Mouse (Mus musculus) stomach, embryonic 14.5 days (tissue): ENCODE results near the gene Alg13. TPM values are rescaled to one million over a fixed set of nuclear protein-coding genes. Genes with fewer than 3 reads are reported as not detected.

Experiments used
- ATAC-seq: fragments of 200-750 bp; cut with Nextera tagmentation; 2 replicates; pipeline ENCODE4 v1.8.0; 2017; ENCODE audit warnings: low read depth, moderate TSS enrichment; ENCODE audit not compliant: insufficient number of reproducible peaks, insufficient read depth, low FRiP score
- H3K27ac ChIP-seq: fragments of 300-500 bp; sonication (generic); 2 replicates; pipeline ENCODE4 v1.5.1; 2014; ENCODE audit warnings: mild to moderate bottlenecking, low read length, moderate library complexity, mixed read lengths
- H3K27me3 ChIP-seq: fragments of 300-500 bp; sonication (generic); 2 replicates; pipeline ENCODE4 v1.6.1; 2014; ENCODE audit warnings: low read length, control low read depth, mixed read lengths; ENCODE audit not compliant: control insufficient read depth, insufficient read depth
- H3K36me3 ChIP-seq: fragments of 300-500 bp; sonication (generic); 2 replicates; pipeline ENCODE4 v1.6.1; 2014; ENCODE audit warnings: mild to moderate bottlenecking, control low read depth, low read length, moderate library complexity, mixed read lengths; ENCODE audit not compliant: control insufficient read depth, insufficient read depth
- H3K4me1 ChIP-seq: fragments of 300-500 bp; sonication (generic); 2 replicates; pipeline ENCODE4 v1.6.1; 2014; ENCODE audit warnings: low read length, control low read depth, mixed read lengths; ENCODE audit not compliant: control insufficient read depth, insufficient read depth
- H3K4me2 ChIP-seq: fragments of 300-500 bp; sonication (generic); replicated peaks from 2 replicates; pipeline ENCODE4 v1.6.1; 2014; ENCODE audit warnings: low read depth, low read length, control low read depth
- H3K4me3 ChIP-seq: fragments of 300-500 bp; sonication (generic); 2 replicates; pipeline ENCODE4 v1.5.1; 2014; ENCODE audit warnings: low read depth, low read length, control low read depth
- H3K9ac ChIP-seq: fragments of 300-500 bp; sonication (generic); replicated peaks from 2 replicates; pipeline ENCODE4 v1.6.1; 2014; ENCODE audit warnings: low read depth, mild to moderate bottlenecking, control low read depth, low read length, moderate library complexity, mixed read lengths
- H3K9me3 ChIP-seq: fragments of 300-500 bp; sonication (generic); 2 replicates; pipeline ENCODE4 v1.6.1; 2016; ENCODE audit warnings: low read depth, low read length, control low read depth; ENCODE audit not compliant: control insufficient read depth
- WGBS: fragments of 180-500 bp; shearing (Covaris S2); extraction: QIAGEN DNeasy Blood & Tissue Kit; methylation state at CpG from one replicate; pipeline ENCODE4 v1.1.7; 2014; 5-methylcytosine and 5-hydroxymethylcytosine counted together
- microRNA-seq: library from miRNA; unstranded; fragments of <30 nt; microRNA quantifications from one replicate; pipeline ENCODE4, GENCODE M21; 2016
- polyA plus RNA-seq: library from polyadenylated mRNA; unstranded; fragments of >200 nt; fragmentation: Nextera tagmentation; extraction: Ambion mirVana; gene quantifications from 2 replicates; pipeline ENCODE4 v1.2.1, GENCODE M21; 2014

Alg13 gene
- polyA plus RNA-seq, 1 experiment from 2014 or later = 24.2 TPM

DNA sequence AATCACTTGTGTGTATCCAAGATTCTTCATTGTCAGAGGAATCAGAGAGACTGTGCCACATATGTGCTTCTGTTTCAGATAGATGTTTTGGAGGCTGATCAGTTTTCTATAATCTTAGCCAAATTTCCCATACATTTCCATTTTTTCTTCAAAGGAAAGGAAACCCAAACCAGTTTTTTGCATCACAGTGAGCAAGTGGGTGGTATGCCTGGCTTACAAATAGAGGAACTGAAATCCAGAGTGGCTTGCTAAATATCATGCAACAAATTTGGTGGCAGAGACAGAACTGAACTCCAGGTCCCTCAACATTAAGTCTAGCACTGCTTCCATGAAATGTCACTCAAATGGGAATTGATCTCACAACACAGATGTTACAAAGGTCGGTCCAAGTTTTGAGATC, 103.5 kb downstream of the Alg13 start:
- Histone ChIP-seq H3K27me3 (no peaks in the 10 kb centered on the region), H3K27ac (no peak overlapping the region), H3K4me3 (no peak overlapping the region), H3K36me3 (no peaks in the 10 kb centered on the region), H3K4me1 (no peaks in the 10 kb centered on the region), H3K9me3 (no peaks in the 10 kb centered on the region), H3K9ac (no peak overlapping the region), H3K4me2 (no peak overlapping the region)
- WGBS = 88% methylated on average over 1 of the region's 1 CpGs
- ATAC-seq = no peak

DNA sequence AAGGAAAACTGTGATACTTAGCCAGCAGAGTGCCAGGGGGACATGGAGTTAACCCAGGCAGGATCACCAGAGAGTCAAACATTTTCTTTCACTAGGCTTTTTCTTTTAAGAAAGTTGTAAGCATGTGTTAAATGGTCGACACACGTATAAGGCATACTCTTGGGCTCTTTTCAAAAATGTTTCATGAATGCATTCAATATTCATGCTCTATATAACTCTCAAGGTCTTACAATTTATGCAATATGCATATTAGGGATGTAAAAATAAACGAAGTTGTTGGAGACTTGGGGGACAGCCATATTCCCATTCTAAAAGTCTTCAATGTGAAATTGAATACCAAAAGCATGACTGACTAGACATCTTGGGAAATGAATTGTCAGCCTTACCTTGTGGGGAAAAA, 106.2 kb downstream of the Alg13 start:
- no peak for ATAC-seq
- no peak overlapping the region for H3K27ac ChIP-seq
- no peaks in the 10 kb centered on the region for H3K9me3 ChIP-seq
- no peak overlapping the region for H3K4me2 ChIP-seq
- H3K4me3 ChIP-seq = no peak overlapping the region
- WGBS = 73% methylated on average over 3 of the region's 3 CpGs
- no peak overlapping the region for H3K9ac ChIP-seq
- H3K27me3 ChIP-seq = no peaks in the 10 kb centered on the region
- H3K4me1 ChIP-seq = no peaks in the 10 kb centered on the region
- no peaks in the 10 kb centered on the region for H3K36me3 ChIP-seq

Small RNA genes lying within 50 kb of the gene (microRNA-seq; reads per million reads assigned to microRNA genes)
- not detected for gene Mir680-2

Other genes starting within 250 kb of the Alg13 start
- 1.1 and 2.1 TPM in 2 replicates for gene A730046J19Rik, start 164.1 kb upstream of the Alg13 start, polyA plus RNA-seq
- 0.10 and 0.16 TPM in 2 replicates for gene Trpc5os, start 138.8 kb downstream of the Alg13 start, polyA plus RNA-seq